Mouse (Mus musculus): ENCODE measurements around the gene Pold3. TPM values are rescaled to one million over a fixed set of nuclear protein-coding genes. Genes with fewer than 3 reads are reported as not detected.

Pold3 gene
- polyA plus RNA-seq, 1 experiment from 2014 or later, result 140 TPM

GRCm38 (mm10) chr7:100132379-100132778 lies 11.0 kb upstream of the Pold3 start:
- 89% methylated on average over 1 of the region's 1 CpGs for WGBS
- no peaks in the 10 kb centered on the region for H3K27me3 ChIP-seq (ENCODE audit: poor library complexity, severe bottlenecking)
- no peaks in the 10 kb centered on the region for H3K9me3 ChIP-seq
- no peak overlapping the region for H3K27ac ChIP-seq
- no peaks in the 10 kb centered on the region for H3K36me3 ChIP-seq (replicated peaks)
- H3K4me1 ChIP-seq, result peaks cover 19% of the 10 kb centered on the region
- DNase-seq (ENCODE audit: extremely low spot score, low spot score), result no peak
- H3K4me3 ChIP-seq, result no peak overlapping the region

GRCm38 (mm10) chr7:100130592-100130991 lies 9.2 kb upstream of the Pold3 start:
- Histone ChIP-seq H3K27ac (no peak overlapping the region), H3K4me1 (peaks cover 14% of the 10 kb centered on the region), H3K4me3 (no peak overlapping the region), H3K36me3 (replicated peaks) (no peaks in the 10 kb centered on the region), H3K9me3 (peaks cover 3% of the 10 kb centered on the region; the same call in 1 of the 2 replicates), H3K27me3 (ENCODE audit: poor library complexity, severe bottlenecking) (no peaks in the 10 kb centered on the region)
- no peak for DNase-seq (ENCODE audit: extremely low spot score, low spot score)
- 88% methylated on average over 6 of the region's 6 CpGs for WGBS

- DNase-seq (ENCODE audit: extremely low spot score, low spot score), result no peak
- H3K27ac ChIP-seq, result no peak overlapping the region
- WGBS, result 86% methylated on average over 7 of the region's 7 CpGs
- no peaks in the 10 kb centered on the region for H3K27me3 ChIP-seq (ENCODE audit: poor library complexity, severe bottlenecking)
- H3K36me3 ChIP-seq (replicated peaks), result no peaks in the 10 kb centered on the region
- no peak overlapping the region for H3K4me3 ChIP-seq
- peaks cover 7% of the 10 kb centered on the region; the same call in 1 of the 2 replicates for H3K9me3 ChIP-seq
- peaks cover 17% of the 10 kb centered on the region for H3K4me1 ChIP-seq
Observed at GRCm38 (mm10) chr7:100128262-100129041, 7.1 kb upstream of the Pold3 start.

GRCm38 (mm10) chr7:100126514-100126913 lies 5.1 kb upstream of the Pold3 start:
- H3K9me3 ChIP-seq, result peaks cover 7% of the 10 kb centered on the region; the same call in 1 of the 2 replicates
- 83% methylated on average over 7 of the region's 7 CpGs for WGBS
- H3K27ac ChIP-seq, result no peak overlapping the region
- no peaks in the 10 kb centered on the region for H3K36me3 ChIP-seq (replicated peaks)
- H3K4me1 ChIP-seq, result peaks cover 27% of the 10 kb centered on the region
- no peaks in the 10 kb centered on the region for H3K27me3 ChIP-seq (ENCODE audit: poor library complexity, severe bottlenecking)
- H3K4me3 ChIP-seq, result no peak overlapping the region
- no peak for DNase-seq (ENCODE audit: extremely low spot score, low spot score)

- H3K36me3 ChIP-seq (replicated peaks), result no peaks in the 10 kb centered on the region
- H3K27me3 ChIP-seq (ENCODE audit: poor library complexity, severe bottlenecking), result no peaks in the 10 kb centered on the region
- no peak overlapping the region for H3K4me3 ChIP-seq
- WGBS, result 67% methylated on average over 4 of the region's 4 CpGs
- peaks cover 30% of the 10 kb centered on the region for H3K4me1 ChIP-seq
- H3K27ac ChIP-seq, result no peak overlapping the region
- no peak for DNase-seq (ENCODE audit: extremely low spot score, low spot score)
- H3K9me3 ChIP-seq, result peaks cover 7% of the 10 kb centered on the region; the same call in 1 of the 2 replicates
Observed at GRCm38 (mm10) chr7:100125166-100125565, 3.8 kb upstream of the Pold3 start.

GRCm38 (mm10) chr7:100124211-100124610 lies 2.8 kb upstream of the Pold3 start:
- H3K9me3 ChIP-seq, result peaks cover 7% of the 10 kb centered on the region; the same call in 1 of the 2 replicates
- H3K4me3 ChIP-seq, result no peak overlapping the region
- peaks cover 28% of the 10 kb centered on the region for H3K4me1 ChIP-seq
- no peaks in the 10 kb centered on the region for H3K27me3 ChIP-seq (ENCODE audit: poor library complexity, severe bottlenecking)
- H3K27ac ChIP-seq, result no peak overlapping the region
- H3K36me3 ChIP-seq (replicated peaks), result peaks cover 8% of the 10 kb centered on the region
- 75% methylated on average over 2 of the region's 2 CpGs for WGBS
- DNase-seq (ENCODE audit: extremely low spot score, low spot score), result peak; percentile 38

GRCm38 (mm10) chr7:100123486-100123885 lies 2.1 kb upstream of the Pold3 start:
- Histone ChIP-seq H3K4me3 (no peak overlapping the region), H3K9me3 (peaks cover 7% of the 10 kb centered on the region; the same call in 1 of the 2 replicates), H3K27ac (no peak overlapping the region), H3K4me1 (peaks cover 35% of the 10 kb centered on the region), H3K27me3 (ENCODE audit: poor library complexity, severe bottlenecking) (no peaks in the 10 kb centered on the region), H3K36me3 (replicated peaks) (peaks cover 15% of the 10 kb centered on the region)
- 59% methylated on average over 6 of the region's 6 CpGs for WGBS
- no peak for DNase-seq (ENCODE audit: extremely low spot score, low spot score)

- Histone ChIP-seq H3K27ac (peak overlapping the region; percentile 97), H3K36me3 (replicated peaks) (peaks cover 41% of the 10 kb centered on the region), H3K4me1 (peaks cover 44% of the 10 kb centered on the region), H3K27me3 (ENCODE audit: poor library complexity, severe bottlenecking) (no peaks in the 10 kb centered on the region), H3K9me3 (0 out of 2 replicates have a peak, but pooled peaks cover 4% of the 10 kb centered on the region), H3K4me3 (peak overlapping the region; percentile 92)
- DNase-seq (ENCODE audit: extremely low spot score, low spot score), result no peak
- under 1% methylated on average over 25 of the region's 25 CpGs for WGBS
Observed at GRCm38 (mm10) chr7:100120791-100121261, 539 bp downstream of the Pold3 start.

- Histone ChIP-seq H3K36me3 (replicated peaks) (peaks cover 100% of the 10 kb centered on the region), H3K4me3 (no peak overlapping the region), H3K4me1 (peaks cover 17% of the 10 kb centered on the region; the same call in 1 of the 2 replicates), H3K9me3 (no peaks in the 10 kb centered on the region), H3K27me3 (ENCODE audit: poor library complexity, severe bottlenecking) (no peaks in the 10 kb centered on the region), H3K27ac (no peak overlapping the region)
- no peak for DNase-seq (ENCODE audit: extremely low spot score, low spot score)
- 94% methylated on average over 6 of the region's 6 CpGs for WGBS
Observed at GRCm38 (mm10) chr7:100114279-100114678, 7.1 kb downstream of the Pold3 start.

GRCm38 (mm10) chr7:100113821-100114220 lies 7.5 kb downstream of the Pold3 start:
- no peaks in the 10 kb centered on the region for H3K27me3 ChIP-seq (ENCODE audit: poor library complexity, severe bottlenecking)
- H3K4me1 ChIP-seq, result peaks cover 13% of the 10 kb centered on the region; the same call in 1 of the 2 replicates
- H3K4me3 ChIP-seq, result no peak overlapping the region
- WGBS, result 94% methylated on average over 7 of the region's 7 CpGs
- no peaks in the 10 kb centered on the region for H3K9me3 ChIP-seq
- no peak overlapping the region for H3K27ac ChIP-seq
- no peak for DNase-seq (ENCODE audit: extremely low spot score, low spot score)
- H3K36me3 ChIP-seq (replicated peaks), result peaks cover 99% of the 10 kb centered on the region

- Histone ChIP-seq H3K9me3 (no peaks in the 10 kb centered on the region), H3K4me3 (no peak overlapping the region), H3K27me3 (ENCODE audit: poor library complexity, severe bottlenecking) (no peaks in the 10 kb centered on the region), H3K36me3 (replicated peaks) (peaks cover 97% of the 10 kb centered on the region), H3K4me1 (no peaks in the 10 kb centered on the region), H3K27ac (no peak overlapping the region)
- 82% methylated on average over 10 of the region's 10 CpGs for WGBS
- DNase-seq (ENCODE audit: extremely low spot score, low spot score), result no peak
Observed at GRCm38 (mm10) chr7:100111506-100111905, 9.9 kb downstream of the Pold3 start.

- DNase-seq (ENCODE audit: extremely low spot score, low spot score), result no peak
- H3K9me3 ChIP-seq, result no peaks in the 10 kb centered on the region
- 85% methylated on average over 3 of the region's 3 CpGs for WGBS
- peaks cover 97% of the 10 kb centered on the region for H3K36me3 ChIP-seq (replicated peaks)
- H3K4me3 ChIP-seq, result no peak overlapping the region
- H3K27ac ChIP-seq, result no peak overlapping the region
- H3K27me3 ChIP-seq (ENCODE audit: poor library complexity, severe bottlenecking), result no peaks in the 10 kb centered on the region
- no peaks in the 10 kb centered on the region for H3K4me1 ChIP-seq
Observed at GRCm38 (mm10) chr7:100108341-100108740, 13.0 kb downstream of the Pold3 start.

- H3K9me3 ChIP-seq, result no peaks in the 10 kb centered on the region
- H3K4me3 ChIP-seq, result no peak overlapping the region
- DNase-seq (ENCODE audit: extremely low spot score, low spot score), result no peak
- no peaks in the 10 kb centered on the region for H3K27me3 ChIP-seq (ENCODE audit: poor library complexity, severe bottlenecking)
- H3K36me3 ChIP-seq (replicated peaks), result peaks cover 97% of the 10 kb centered on the region
- H3K27ac ChIP-seq, result no peak overlapping the region
- WGBS, result 96% methylated on average over 4 of the region's 4 CpGs
- H3K4me1 ChIP-seq, result no peaks in the 10 kb centered on the region
Observed at GRCm38 (mm10) chr7:100104677-100105076, 16.7 kb downstream of the Pold3 start.
